Comparison of ENCODE assay signal across 8 mouse cellular contexts in the genomic region with DNA sequence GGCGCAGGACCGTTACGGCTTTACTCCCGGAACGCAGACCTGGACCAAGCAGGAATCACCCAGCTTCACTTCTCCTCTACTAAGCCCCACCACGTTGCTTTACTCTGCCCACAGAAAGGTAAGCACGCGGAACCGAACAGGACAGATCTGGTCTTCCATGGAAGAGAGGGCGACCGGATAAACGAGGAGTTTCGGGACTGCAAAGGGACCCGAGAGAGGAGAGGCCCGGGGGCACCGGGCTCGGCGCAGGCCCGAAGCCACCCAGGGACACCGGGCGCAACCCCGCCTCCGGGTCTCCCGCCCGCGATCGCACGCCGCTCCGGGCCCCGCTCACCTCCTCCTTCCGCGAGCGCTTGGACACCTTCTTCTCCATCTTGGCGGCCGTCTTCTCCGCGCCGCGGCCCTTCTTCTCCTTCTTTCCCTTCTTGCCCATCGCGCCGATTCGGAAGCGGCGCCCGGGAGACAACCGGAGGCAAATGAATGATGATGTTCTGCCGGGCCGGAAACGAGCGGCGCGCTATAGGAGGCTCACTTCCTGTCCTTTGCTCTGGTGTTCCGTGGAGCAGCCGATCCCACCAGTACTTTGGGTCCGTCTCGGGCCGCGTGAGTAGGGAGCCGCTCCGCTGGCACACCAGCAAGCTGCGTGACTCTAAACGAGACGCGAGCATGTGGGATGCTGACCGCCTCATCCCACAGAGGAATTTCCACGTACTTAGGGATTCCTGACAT. TPM values are rescaled to one million over a fixed set of nuclear protein-coding genes. Genes with fewer than 3 reads are reported as not detected.
DNase-seq lines count a peak whose midpoint lies in the region; ATAC-seq lines count a peak whose summit lies in the region.

A gene (minus strand): TSS at position 522 of the 729 bp plus-strand sequence.

- under 1% methylated on average over 68 of the region's 68 CpGs for WGBS in hindbrain, embryonic 12.5 days

- H3K27ac ChIP-seq in hindbrain, embryonic 12.5 days, result peak within 1 kb of the TSS; percentile 67

- DNase-seq in Muller cell, postnatal 12 days (ENCODE audit: inconsistent ontology term), result peak; percentile 91
- peak; percentile 89 for DNase-seq in cerebellum, adult 9-11 months
- DNase-seq in frontal cortex, postnatal 10 days (ENCODE audit: low spot score in 2 of 2), result peak; percentile 82 to 89
- DNase-seq in layer of hippocampus, postnatal 14 days (ENCODE audit: low spot score in 2 of 2), result peak; percentile 93
- peak; percentile 90 for DNase-seq in lung, postnatal 14 days
- DNase-seq in retina, adult 2 months (ENCODE audit: low read depth, low spot score), result peak; percentile 84
- peak; percentile 84 to 87 for DNase-seq in thymus, postnatal 36 days

- H3K4me2 ChIP-seq in hindbrain, embryonic 12.5 days (replicated peaks), result peak within 1 kb of the TSS; percentile 91

- peak within 1 kb of the TSS; percentile 96 for H3K4me3 ChIP-seq in hindbrain, embryonic 12.5 days

- H3K9me3 ChIP-seq in hindbrain, embryonic 12.5 days (replicated peaks), result no peaks in the 10 kb centered on the region

- H3K27me3 ChIP-seq in hindbrain, embryonic 12.5 days, result peaks cover 8% of the 10 kb centered on the region; the same call in 1 of the 2 replicates

- H3K4me1 ChIP-seq in hindbrain, embryonic 12.5 days, result peaks cover 17% of the 10 kb centered on the region

- ATAC-seq in hindbrain, embryonic 12.5 days (ENCODE audit: low FRiP score), result peak; percentile 96

- H3K9ac ChIP-seq in hindbrain, embryonic 12.5 days, result peak within 1 kb of the TSS; percentile 87

- H3K36me3 ChIP-seq in hindbrain, embryonic 12.5 days, result no peaks in the 10 kb centered on the region

RNA-seq across cellular contexts. Expression of the gene that starts here (rescaled TPM):
- 43.0 and 43.4 TPM in 2 replicates for polyA plus RNA-seq in hindbrain, embryonic 12.5 days (2016; fragmentation: Nextera tagmentation; extraction: Ambion mirVana)
- total RNA-seq in layer of hippocampus, postnatal 14 days (2021), result 10 to 100 TPM; 28.0 to 30.7 TPM

Comparison
In these comparisons a context has a peak if more than half of its experiments do, and no peak if none do; other contexts are left out.
1. Peak in every context shown above with its lines: DNase-seq, ATAC-seq, H3K4me3 ChIP-seq and H3K27ac ChIP-seq.